Mouse (Mus musculus) hematopoietic stem cell, adult 5-6 weeks (primary cell): ENCODE data around the gene Gps1. TPM values are rescaled to one million over a fixed set of nuclear protein-coding genes. Genes with fewer than 3 reads are reported as not detected.
"Not testable (repeated sequence)": the region's sequence is repeated elsewhere in the genome, so short reads cannot be mapped to it uniquely, and the experiment has no call there.

Experiments used
- ATAC-seq, 2 experiments: fragments of 125-278 bp in 1 of 2; replicated peaks in 1 of 2; 2 replicates each; pipeline ENCODE4 v1.8.0; 2016 to 2017; ENCODE audit warnings: inconsistent platforms in 2 of 2, mild to moderate bottlenecking in 2 of 2, moderate number of reproducible peaks in 2 of 2, low read depth in 1 of 2, moderate TSS enrichment in 1 of 2; ENCODE audit not compliant: low FRiP score in 2 of 2, poor library complexity in 2 of 2, severe bottlenecking in 2 of 2, insufficient read depth in 1 of 2, low TSS enrichment in 1 of 2
- total RNA-seq: library from RNA; stranded (forward); fragments of 172-1452, 232-1000 nt; gene quantifications from 2 replicates; pipeline ENCODE4 v1.2.3, GENCODE M21; 2017

The Gps1 gene
- total RNA-seq, 1 experiment from 2014 or later, result 67.2 TPM

- no peak for ATAC-seq
Measured at GRCm38 (mm10) chr11:120829757-120830532, 45.9 kb downstream of the Gps1 start.

- no peak for ATAC-seq
Measured at GRCm38 (mm10) chr11:120830686-120831085, 46.6 kb downstream of the Gps1 start.

DNA sequence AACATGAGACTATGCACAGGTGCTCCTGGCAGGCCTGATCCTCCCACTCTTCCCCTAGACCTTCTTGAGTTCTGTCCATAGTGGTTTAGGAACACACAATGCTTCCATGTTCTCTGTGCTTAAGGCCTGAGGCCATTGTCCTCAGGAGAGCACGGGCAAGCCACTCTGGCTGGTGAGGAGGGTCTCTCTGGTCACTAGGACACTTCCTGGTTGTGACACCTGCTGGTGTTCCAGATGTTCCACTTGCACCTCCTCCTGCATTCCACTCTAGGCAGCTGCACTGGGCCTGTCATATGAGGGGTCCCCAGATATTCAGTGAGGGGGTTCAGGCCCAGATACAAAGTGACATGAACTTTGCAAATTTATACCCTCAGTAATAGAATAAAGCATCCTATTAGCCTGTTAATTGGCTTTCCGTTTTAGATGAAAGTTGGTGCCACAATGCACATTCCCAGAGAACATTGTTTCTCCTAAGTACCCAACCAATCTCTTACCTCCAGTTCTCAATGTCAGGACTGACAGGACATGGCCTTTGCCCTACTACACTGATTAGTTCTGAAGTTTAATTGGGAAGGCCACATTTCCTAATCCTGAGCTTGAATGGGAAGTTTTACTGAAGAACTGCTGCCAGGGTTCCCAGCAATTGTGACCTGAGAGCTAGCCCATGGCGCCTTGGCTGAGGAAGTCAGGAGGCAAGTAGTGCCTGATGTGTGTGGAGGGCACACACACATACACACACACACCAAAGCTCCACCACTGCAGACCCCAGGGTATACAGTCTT lies 47.8 kb downstream of the Gps1 start:
- ATAC-seq, result no peak

GRCm38 (mm10) chr11:120832962-120833361 lies 48.9 kb downstream of the Gps1 start:
- not testable (repeated sequence) for ATAC-seq

- no peak for ATAC-seq
Measured at GRCm38 (mm10) chr11:120833555-120834280, 49.6 kb downstream of the Gps1 start.

Other genes with a start within 250 kb of the Gps1 start
- gene Mcrip1, start 234.5 kb upstream of the Gps1 start, total RNA-seq, result 11.6 and 21.4 TPM in 2 replicates
- gene Ppp1r27, start 233.1 kb upstream of the Gps1 start, total RNA-seq, result not detected in 2 replicates
- gene P4hb, start 211.0 kb upstream of the Gps1 start, total RNA-seq, result 384 and 534 TPM in 2 replicates
- gene Arhgdia, start 202.6 kb upstream of the Gps1 start, total RNA-seq, result 110 and 120 TPM in 2 replicates
- 110 and 227 TPM in 2 replicates for gene Alyref, start 185.9 kb upstream of the Gps1 start, total RNA-seq
- 18.1 and 32.6 TPM in 2 replicates for gene Anapc11, start 185.9 kb upstream of the Gps1 start, total RNA-seq
- not detected in 2 replicates for gene Npb, start 175.8 kb upstream of the Gps1 start, total RNA-seq
- gene Pcyt2, start 166.3 kb upstream of the Gps1 start, total RNA-seq, result 38.6 and 41.7 TPM in 2 replicates
- gene Sirt7, start 159.0 kb upstream of the Gps1 start, total RNA-seq, result 52.4 and 56.7 TPM in 2 replicates
- gene Mafg, start 150.7 kb upstream of the Gps1 start, total RNA-seq, result 18.1 and 33.2 TPM in 2 replicates
- gene Pycr1, start 140.5 kb upstream of the Gps1 start, total RNA-seq, result 0.88 and 2.1 TPM in 2 replicates
- 0.94 TPM in 1 of 2 replicates, not detected in the other for gene Myadml2, start 136.1 kb upstream of the Gps1 start, total RNA-seq
- not detected in 2 replicates for gene Notum, start 123.1 kb upstream of the Gps1 start, total RNA-seq
- 37.1 and 48.8 TPM in 2 replicates for gene Aspscr1, start 111.3 kb upstream of the Gps1 start, total RNA-seq
- gene Cenpx, start 70.5 kb upstream of the Gps1 start, total RNA-seq, result 58.2 and 91.7 TPM in 2 replicates
- 34.2 and 34.5 TPM in 2 replicates for gene Lrrc45, start 70.3 kb upstream of the Gps1 start, total RNA-seq
- gene Rac3, start 62.8 kb upstream of the Gps1 start, total RNA-seq, result not detected in 2 replicates
- 12.5 and 21.0 TPM in 2 replicates for gene Dcxr, start 57.0 kb upstream of the Gps1 start, total RNA-seq
- not detected in 2 replicates for gene Cbr2, start 52.2 kb upstream of the Gps1 start, total RNA-seq
- gene Hmga1b, start 21.5 kb upstream of the Gps1 start, total RNA-seq, result 10.3 and 10.5 TPM in 2 replicates
- 2.6 and 4.0 TPM in 2 replicates for gene Rfng, start 65 bp upstream of the Gps1 start, total RNA-seq
- 28.9 and 38.7 TPM in 2 replicates for gene Dus1l, start 12.1 kb downstream of the Gps1 start, total RNA-seq
- 26.1 and 46.4 TPM in 2 replicates for gene Fasn, start 40.3 kb downstream of the Gps1 start, total RNA-seq
- gene Ccdc57, start 148.6 kb downstream of the Gps1 start, total RNA-seq, result 9.2 and 10.0 TPM in 2 replicates
- 2.0 and 8.8 TPM in 2 replicates for gene Slc16a3, start 164.2 kb downstream of the Gps1 start, total RNA-seq
- gene Csnk1d, start 207.1 kb downstream of the Gps1 start, total RNA-seq, result 97.6 and 158 TPM in 2 replicates